Mouse (Mus musculus) megakaryocyte, adult 5-6 weeks (primary cell): Measurements from ENCODE around the gene Gm21677. TPM values are rescaled to one million over a fixed set of nuclear protein-coding genes. Genes with fewer than 3 reads are reported as not detected.
"Not testable (repeated sequence)": the region's sequence is repeated elsewhere in the genome, so short reads cannot be mapped to it uniquely, and the experiment has no call there.

Experiments
- ATAC-seq: 2 replicates; pipeline ENCODE4 v1.8.0; 2016; ENCODE audit warnings: mild to moderate bottlenecking, inconsistent platforms; ENCODE audit not compliant: poor library complexity, severe bottlenecking
- total RNA-seq, 2 experiments: library from RNA; stranded (forward) in 1 of 2; stranded (reverse) in 1 of 2; fragments of 153-499, 151-499 nt in 1 of 2; fragments of 221-1000, 200-1000 nt in 1 of 2; gene quantifications; 2 replicates each; pipeline versions ENCODE4 v1.2.3 to v1.2.4; 2015 to 2017

Gm21677 gene
- total RNA-seq (2015) (not detected in 2 replicates), total RNA-seq (2017) (not detected in 2 replicates)

GRCm38 (mm10) chrY:3306349-3306748 lies at the start of gene Gm21677:
TSS of gene Gm21677 (minus strand) at chrY:3306449.
- ATAC-seq, result not testable (repeated sequence)

- ATAC-seq, result not testable (repeated sequence)
These were observed 39.0 kb upstream of the Gm21677 start, which contains the start of gene Gm21693 for GRCm38 (mm10) chrY:3345229-3345628. TSS of gene Gm21693 (minus strand) at chrY:3345329.

- ATAC-seq, result not testable (repeated sequence)
These were observed 34.4 kb upstream of the Gm21677 start for GRCm38 (mm10) chrY:3340661-3341060.

Other genes with a start within 250 kb of the Gm21677 start
- not detected in 2 replicates for gene Gm21693, start 38.9 kb upstream of the Gm21677 start, total RNA-seq (2015)
- gene Gm21693, start 38.9 kb upstream of the Gm21677 start, total RNA-seq (2017), result not detected in 2 replicates
- not detected in 2 replicates for gene Gm21704, start 103.7 kb upstream of the Gm21677 start, total RNA-seq (2015)
- gene Gm21704, start 103.7 kb upstream of the Gm21677 start, total RNA-seq (2017), result not detected in 2 replicates
- not detected in 2 replicates for gene Gm21708, start 103.7 kb upstream of the Gm21677 start, total RNA-seq (2015)
- gene Gm21708, start 103.7 kb upstream of the Gm21677 start, total RNA-seq (2017), result not detected in 2 replicates